Mouse (Mus musculus) subcutaneous adipose tissue, adult 2 months (tissue): ENCODE results near the gene Itga6. TPM values are rescaled to one million over a fixed set of nuclear protein-coding genes. Genes with fewer than 3 reads are reported as not detected.

ENCODE experiments used
- polyA plus RNA-seq: library from polyadenylated mRNA; depleted of rRNA; stranded (reverse); fragments of >200 nt; gene quantifications from 2 replicates; pipeline ENCODE4 v1.2.3, GENCODE M21; 2012; ENCODE audit warnings: low replicate concordance; rRNA removed

Gene Itga6
- 61.3 and 101 TPM in 2 replicates for polyA plus RNA-seq

GRCm38 (mm10) chr2:71745610-71746374 is at the start of gene Itga6:
Gene Itga6, plus strand, starts transcription at chr2:71745616.

GRCm38 (mm10) chr2:71872801-71873443 is 127.5 kb downstream of the Itga6 start, which contains the start of gene Pdk1:
Gene Pdk1, plus strand, starts transcription at chr2:71873224.

Other genes starting within 250 kb of the Itga6 start
- 0.10 TPM in 1 of 2 replicates, not detected in the other for gene Dlx1, start 217.5 kb upstream of the Itga6 start, polyA plus RNA-seq
- not detected in 2 replicates for gene Dlx2, start 198.9 kb upstream of the Itga6 start, polyA plus RNA-seq
- 17.0 and 18.4 TPM in 2 replicates for gene Pdk1, start 127.6 kb downstream of the Itga6 start, polyA plus RNA-seq
- 2.0 and 8.9 TPM in 2 replicates for gene Rapgef4, start 235.6 kb downstream of the Itga6 start, polyA plus RNA-seq